Mouse (Mus musculus): ENCODE measurements around the gene Zfp541. TPM values are rescaled to one million over a fixed set of nuclear protein-coding genes. Genes with fewer than 3 reads are reported as not detected.

Gene Zfp541
- polyA plus RNA-seq, 1 experiment, result 0.28 TPM

- TF ChIP-seq CTCF (IDR thresholded peaks at IDR 0.05; ENCODE audit: borderline replicate concordance, insufficient read depth, low read depth, low read length) (peak; percentile 57; the same call in 1 of the 2 replicates), POLR2A (IDR thresholded peaks at IDR 0.05; ENCODE audit: borderline replicate concordance, insufficient read depth, low read length) (peak; percentile 96)
- Histone ChIP-seq H3K27ac (ENCODE audit: insufficient read depth, low read length) (peak within 1 kb of the TSS; percentile 49), H3K4me1 (ENCODE audit: control insufficient read depth, insufficient read depth, low read length) (peaks cover 29% of the 10 kb centered on the region), H3K27me3 (ENCODE audit: control insufficient read depth, insufficient read depth, low read length) (no peaks in the 10 kb centered on the region), H3K4me3 (replicated peaks; ENCODE audit: insufficient read depth, low read depth, low read length) (peak within 1 kb of the TSS; percentile 79)
- peak; percentile 98 to 100 for DNase-seq
- under 1% methylated on average over 68 of the region's 68 CpGs for WGBS
These were observed 36.7 kb downstream of the Zfp541 start, which contains the start of gene Napa for GRCm38 (mm10) chr7:16098021-16099017. Gene Napa, plus strand, starts transcription at chr7:16098458.

GRCm38 (mm10) chr7:16099901-16100300 lies 38.3 kb downstream of the Zfp541 start:
- peak in 1 of 2 experiments; percentile 18 for DNase-seq
- Histone ChIP-seq H3K27me3 (ENCODE audit: control insufficient read depth, insufficient read depth, low read length) (no peaks in the 10 kb centered on the region), H3K27ac (ENCODE audit: insufficient read depth, low read length) (no peak overlapping the region), H3K4me1 (ENCODE audit: control insufficient read depth, insufficient read depth, low read length) (peaks cover 42% of the 10 kb centered on the region), H3K4me3 (replicated peaks; ENCODE audit: insufficient read depth, low read depth, low read length) (peak overlapping the region; percentile 79)
- TF ChIP-seq CTCF (IDR thresholded peaks at IDR 0.05; ENCODE audit: borderline replicate concordance, insufficient read depth, low read depth, low read length) (no peak), POLR2A (IDR thresholded peaks at IDR 0.05; ENCODE audit: borderline replicate concordance, insufficient read depth, low read length) (no peak)
- WGBS, result 30% methylated on average over 4 of the region's 4 CpGs

GRCm38 (mm10) chr7:16101081-16101480 lies 39.5 kb downstream of the Zfp541 start:
- peak overlapping the region; percentile 72; the same call in 1 of the 2 replicates for H3K27ac ChIP-seq (ENCODE audit: insufficient read depth, low read length)
- DNase-seq, result peak in 1 of 2 experiments; percentile 32
- H3K4me1 ChIP-seq (ENCODE audit: control insufficient read depth, insufficient read depth, low read length), result peaks cover 52% of the 10 kb centered on the region
- H3K27me3 ChIP-seq (ENCODE audit: control insufficient read depth, insufficient read depth, low read length), result no peaks in the 10 kb centered on the region
- TF ChIP-seq CTCF (IDR thresholded peaks at IDR 0.05; ENCODE audit: borderline replicate concordance, insufficient read depth, low read depth, low read length) (no peak), POLR2A (IDR thresholded peaks at IDR 0.05; ENCODE audit: borderline replicate concordance, insufficient read depth, low read length) (no peak)
- 16% methylated on average over 7 of the region's 7 CpGs for WGBS
- H3K4me3 ChIP-seq (replicated peaks; ENCODE audit: insufficient read depth, low read depth, low read length), result no peak overlapping the region

GRCm38 (mm10) chr7:16101726-16102475 lies 40.3 kb downstream of the Zfp541 start:
- TF ChIP-seq CTCF (IDR thresholded peaks at IDR 0.05; ENCODE audit: borderline replicate concordance, insufficient read depth, low read depth, low read length) (no peak), POLR2A (IDR thresholded peaks at IDR 0.05; ENCODE audit: borderline replicate concordance, insufficient read depth, low read length) (no peak)
- H3K4me3 ChIP-seq (replicated peaks; ENCODE audit: insufficient read depth, low read depth, low read length), result peak overlapping the region; percentile 28

GRCm38 (mm10) chr7:16102686-16103226 lies 41.1 kb downstream of the Zfp541 start:
- peak overlapping the region; percentile 0 for H3K4me3 ChIP-seq (replicated peaks; ENCODE audit: insufficient read depth, low read depth, low read length)
- no peak for DNase-seq
- TF ChIP-seq CTCF (IDR thresholded peaks at IDR 0.05; ENCODE audit: borderline replicate concordance, insufficient read depth, low read depth, low read length), result no peak
- TF ChIP-seq POLR2A (IDR thresholded peaks at IDR 0.05; ENCODE audit: borderline replicate concordance, insufficient read depth, low read length), result no peak
- no peaks in the 10 kb centered on the region for H3K27me3 ChIP-seq (ENCODE audit: control insufficient read depth, insufficient read depth, low read length)
- peaks cover 66% of the 10 kb centered on the region for H3K4me1 ChIP-seq (ENCODE audit: control insufficient read depth, insufficient read depth, low read length)
- WGBS, result 24% methylated on average over 5 of the region's 5 CpGs
- peak overlapping the region; percentile 96 for H3K27ac ChIP-seq (ENCODE audit: insufficient read depth, low read length)

More at GRCm38 (mm10) chr7:16101726-16102475, 40.3 kb downstream of the Zfp541 start:
- 6% methylated on average over 15 of the region's 15 CpGs for WGBS
- no peaks in the 10 kb centered on the region for H3K27me3 ChIP-seq (ENCODE audit: control insufficient read depth, insufficient read depth, low read length)
- DNase-seq, result peak in 1 of 2 experiments; percentile 56
- H3K27ac ChIP-seq (ENCODE audit: insufficient read depth, low read length), result peak overlapping the region; percentile 72
- H3K4me1 ChIP-seq (ENCODE audit: control insufficient read depth, insufficient read depth, low read length), result peaks cover 58% of the 10 kb centered on the region

- Histone ChIP-seq H3K27ac (ENCODE audit: insufficient read depth, low read length) (peak overlapping the region; percentile 96), H3K4me3 (replicated peaks; ENCODE audit: insufficient read depth, low read depth, low read length) (peak overlapping the region; percentile 0), H3K27me3 (ENCODE audit: control insufficient read depth, insufficient read depth, low read length) (no peaks in the 10 kb centered on the region), H3K4me1 (ENCODE audit: control insufficient read depth, insufficient read depth, low read length) (peaks cover 74% of the 10 kb centered on the region)
- 2% methylated on average over 6 of the region's 6 CpGs for WGBS
- DNase-seq, result peak; percentile 92 to 97
- TF ChIP-seq POLR2A (IDR thresholded peaks at IDR 0.05; ENCODE audit: borderline replicate concordance, insufficient read depth, low read length) (peak; percentile 68; the same call in 1 of the 2 replicates), CTCF (IDR thresholded peaks at IDR 0.05; ENCODE audit: borderline replicate concordance, insufficient read depth, low read depth, low read length) (no peak)
These were observed 42.1 kb downstream of the Zfp541 start for GRCm38 (mm10) chr7:16103760-16104159.
